Mouse (Mus musculus) telencephalon, adult 2 months (tissue): ENCODE measurements at regions not wholly inside any gene's neighbourhood (a gene's known extent, or its start where the extent isn't known, plus 50 kb on each side); places are given as distances from the start of the nearest gene placed in this dataset.
A peak's percentile ranks its signal among the peaks of the same experiment; 100 is the strongest.

Source experiments
- DNase-seq: peaks from one replicate; pipeline ENCODE4 v3.0.0-alpha.2; 2011; ENCODE audit warnings: low read depth, low spot score

DNA sequence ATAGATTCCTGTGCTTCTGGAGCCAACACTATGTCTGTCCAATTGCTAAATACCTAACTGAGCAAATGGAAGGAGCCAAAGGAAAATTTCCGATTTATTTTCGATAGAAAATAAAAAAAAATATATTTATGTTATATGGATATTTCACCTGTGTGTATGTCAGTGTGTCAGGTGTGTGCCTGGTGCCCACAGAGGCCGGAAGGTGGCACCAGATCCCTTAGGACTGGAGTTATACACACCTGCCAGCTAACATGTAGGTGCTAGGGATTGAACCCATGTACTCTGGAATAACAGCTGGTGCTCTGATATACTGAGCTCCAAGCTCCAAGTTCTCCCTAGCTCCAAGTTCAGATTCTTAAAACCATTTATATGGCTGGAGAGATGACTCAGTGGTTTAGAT lies 79.0 kb downstream of the Mfsd1 start:
- DNase-seq = no peak

DNA sequence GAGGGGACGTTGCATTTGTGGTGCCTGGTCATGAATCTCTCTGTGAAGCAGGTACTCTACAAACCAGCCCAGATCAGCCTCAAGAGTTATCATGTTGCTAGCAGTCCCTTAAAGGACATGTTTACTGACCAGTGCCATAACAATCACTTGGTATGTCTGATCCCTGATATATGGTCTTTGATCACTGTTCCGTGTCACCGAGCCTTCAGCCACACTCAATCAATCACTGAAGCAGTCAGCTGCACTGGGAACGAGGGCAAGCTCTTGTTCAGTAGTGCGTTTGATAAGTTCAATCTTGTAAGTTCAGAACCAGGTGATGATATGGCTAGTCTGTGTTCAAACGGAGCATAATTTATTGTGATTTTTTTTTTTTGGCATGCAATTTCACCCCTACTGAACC lies 126.8 kb downstream of the Mfsd1 start:
- no peak for DNase-seq

DNA sequence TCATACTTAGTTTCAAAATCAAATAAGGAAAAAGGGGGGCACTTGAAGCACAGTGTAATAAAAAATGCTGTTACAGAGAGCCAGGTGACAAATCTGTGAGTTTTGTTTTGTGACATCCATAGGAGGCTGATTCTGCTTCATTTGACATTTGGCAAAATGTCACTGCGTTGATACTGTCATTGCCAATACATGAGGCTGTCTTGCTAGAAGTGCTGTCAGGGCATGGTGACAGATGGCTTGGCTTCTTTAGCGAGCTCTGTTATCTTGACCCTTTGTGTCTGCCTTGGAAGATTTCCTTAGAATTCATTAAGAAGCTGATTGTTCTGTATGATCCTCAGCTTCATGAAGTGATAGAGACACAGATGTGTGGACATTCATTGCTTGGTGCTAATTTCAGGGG lies 129.2 kb downstream of the Mfsd1 start:
- no peak for DNase-seq

DNA sequence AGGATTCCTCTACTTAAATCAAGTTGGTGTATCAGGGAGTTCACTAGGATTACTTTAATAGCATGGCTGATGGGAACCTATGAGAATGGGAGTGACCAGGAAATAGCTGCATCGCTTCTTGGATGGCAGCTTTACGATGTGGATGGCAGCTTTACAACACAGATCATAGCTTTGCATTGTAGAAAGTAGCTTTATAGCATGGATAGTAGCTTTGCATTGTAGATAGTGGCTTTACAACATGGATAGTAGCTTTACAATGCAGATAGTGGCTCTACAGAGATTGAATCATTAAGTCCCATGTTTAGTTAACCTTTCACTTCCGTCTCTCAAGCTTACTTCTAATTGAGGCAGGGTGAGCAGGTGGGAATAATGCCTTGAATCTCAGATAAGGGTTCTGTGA lies 149.4 kb downstream of the Mfsd1 start:
- no peak for DNase-seq

DNA sequence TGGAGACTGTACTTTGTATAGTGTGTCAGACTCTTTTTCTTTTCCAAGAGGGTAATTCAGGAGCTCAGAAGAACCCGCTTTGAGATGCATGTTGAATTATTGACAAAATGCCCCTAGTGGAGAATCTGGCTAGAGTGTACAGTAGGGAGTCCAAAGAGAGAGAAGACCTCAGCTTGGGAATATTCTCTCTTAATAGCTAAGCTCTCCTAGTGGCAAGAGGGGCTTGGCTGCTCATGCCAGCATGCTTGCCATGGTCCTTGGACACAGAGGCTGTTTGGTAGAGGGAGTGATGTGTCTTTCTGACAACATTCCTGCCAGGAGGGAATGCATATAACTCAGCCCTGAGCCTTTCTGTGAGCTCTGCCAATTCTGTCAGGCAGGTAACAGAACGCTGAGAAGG lies 150.3 kb downstream of the Mfsd1 start:
- no peak for DNase-seq

DNA sequence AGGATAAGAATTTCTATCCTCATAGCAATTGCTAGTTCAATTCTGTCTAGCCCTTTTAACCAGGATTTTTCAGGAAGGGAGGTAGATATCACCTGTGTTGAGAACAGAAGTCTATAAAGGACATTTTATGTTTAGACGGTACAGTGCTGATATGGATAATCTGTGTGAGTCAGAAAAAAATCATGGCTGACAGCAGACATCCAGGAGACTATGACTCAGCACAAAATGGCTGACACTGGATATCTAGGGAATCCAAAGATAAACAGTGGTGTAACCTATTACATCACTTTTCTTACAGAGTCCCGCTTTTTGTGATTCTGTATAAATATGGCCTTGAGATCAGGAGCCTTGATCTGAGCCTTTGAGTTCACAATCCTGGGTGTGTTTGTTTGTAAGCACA lies 137.8 kb upstream of the Iqcj start:
- DNase-seq = no peak

DNA sequence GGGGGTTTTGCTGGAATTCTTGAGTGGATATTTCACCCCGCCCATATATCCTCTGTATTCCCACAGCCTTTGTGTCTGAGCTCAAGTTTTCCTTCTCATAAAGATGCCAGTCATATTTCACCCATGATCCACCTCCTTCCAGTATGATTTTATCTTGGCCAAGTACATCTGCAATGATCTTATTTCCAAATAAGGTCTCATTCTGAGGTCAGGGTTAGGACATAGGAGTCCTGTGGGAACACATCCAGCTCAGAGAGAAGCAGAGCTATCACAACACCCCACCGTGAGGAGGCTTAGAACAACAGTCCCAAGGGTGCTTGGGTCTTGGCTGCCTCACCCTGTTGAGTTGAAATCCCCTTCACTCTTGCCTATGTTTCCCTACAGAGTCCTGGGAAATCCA lies 123.4 kb upstream of the Iqcj start:
- no peak for DNase-seq

DNA sequence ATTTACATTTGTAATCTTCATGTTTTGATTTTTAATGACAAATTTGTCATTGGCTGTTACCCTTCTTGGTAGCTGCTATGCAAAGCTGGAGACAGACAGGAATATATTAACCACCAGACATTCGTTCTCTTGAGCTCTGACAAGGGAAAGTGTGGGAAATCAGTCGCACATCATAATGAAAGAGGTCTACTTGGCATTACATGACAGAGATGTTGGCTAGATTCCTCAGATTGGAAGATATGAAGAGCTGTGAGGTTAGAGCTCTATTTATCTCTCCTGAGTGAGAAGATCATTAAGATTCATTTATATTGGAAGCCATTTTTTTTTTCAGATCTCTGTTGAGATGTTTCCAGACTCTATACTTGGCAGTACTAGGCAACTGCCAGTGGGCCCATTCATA lies 118.6 kb upstream of the Iqcj start:
- peak; percentile 12 for DNase-seq

DNA sequence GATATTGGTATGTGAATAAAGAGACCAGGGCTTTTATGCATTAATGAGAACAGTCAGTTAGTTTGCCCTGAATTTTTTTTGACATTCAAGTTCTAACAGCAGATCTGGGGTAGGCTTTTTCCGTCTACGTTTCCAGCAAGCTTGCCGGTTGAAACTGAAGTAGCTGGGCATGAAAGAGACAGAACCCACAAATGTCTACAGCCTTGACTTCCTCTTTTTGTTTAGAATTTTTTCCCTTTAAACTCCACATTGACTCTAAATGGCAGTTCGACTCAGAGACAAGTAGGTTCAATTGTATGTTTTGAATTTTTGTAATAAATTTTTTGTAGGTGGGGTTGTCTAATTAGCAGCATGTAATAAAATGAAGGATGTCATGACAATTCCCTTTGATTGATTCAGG lies 109.8 kb upstream of the Iqcj start:
- DNase-seq = no peak

DNA sequence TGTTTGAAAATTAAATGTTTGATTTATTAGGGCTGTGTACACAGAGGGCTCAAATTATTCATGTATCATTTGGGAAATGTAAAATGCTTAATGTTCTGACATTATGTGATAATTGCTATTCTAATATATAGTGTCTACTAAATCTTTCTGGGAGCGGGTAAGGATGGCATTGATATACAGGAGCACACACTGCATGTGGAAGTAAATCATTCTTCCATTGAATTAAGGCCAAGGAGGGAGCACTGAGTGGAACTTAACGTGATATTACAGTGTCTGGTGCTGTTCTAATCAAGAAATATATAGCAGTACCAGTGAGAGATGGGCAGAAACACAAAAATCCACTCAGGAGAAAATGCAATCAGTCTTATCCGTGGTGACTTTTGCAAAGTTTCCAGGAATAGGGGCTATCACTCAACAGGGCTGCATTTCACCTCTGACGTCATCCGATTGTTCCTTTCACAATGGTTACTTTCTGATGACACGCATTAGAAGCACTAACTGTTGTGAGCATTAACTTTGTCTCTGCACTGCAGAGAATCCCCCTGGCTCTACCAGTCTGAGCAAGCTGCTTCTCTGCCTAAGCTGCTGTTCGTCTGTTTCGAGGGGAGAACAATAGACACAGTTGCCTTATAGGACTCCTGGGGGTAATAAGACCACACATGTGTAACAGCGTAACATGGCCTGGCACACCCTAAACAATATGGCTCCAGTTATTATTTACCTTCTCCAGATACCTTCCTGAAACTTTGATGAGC lies 85.0 kb upstream of the Iqcj start:
- no peak for DNase-seq

DNA sequence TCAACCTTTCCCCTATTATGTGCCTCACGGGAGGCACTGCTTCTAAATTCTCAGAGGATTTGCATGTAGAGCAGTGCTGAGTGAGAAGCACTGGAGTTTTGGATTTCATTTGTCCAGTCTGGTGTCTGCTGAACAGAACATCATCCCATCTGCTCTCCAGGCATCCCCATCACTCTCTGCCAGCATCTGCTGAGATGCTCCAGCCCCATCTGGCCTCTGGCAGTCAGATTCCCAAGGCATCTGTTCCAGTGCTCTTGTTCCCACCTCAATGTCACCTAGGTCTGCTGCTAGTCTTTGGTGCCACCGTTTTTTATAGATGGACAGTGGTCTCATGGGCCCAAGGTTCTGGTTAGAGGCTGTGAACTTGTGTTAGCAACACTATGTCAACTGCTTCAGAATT lies 63.9 kb upstream of the Iqcj start:
- DNase-seq = no peak

DNA sequence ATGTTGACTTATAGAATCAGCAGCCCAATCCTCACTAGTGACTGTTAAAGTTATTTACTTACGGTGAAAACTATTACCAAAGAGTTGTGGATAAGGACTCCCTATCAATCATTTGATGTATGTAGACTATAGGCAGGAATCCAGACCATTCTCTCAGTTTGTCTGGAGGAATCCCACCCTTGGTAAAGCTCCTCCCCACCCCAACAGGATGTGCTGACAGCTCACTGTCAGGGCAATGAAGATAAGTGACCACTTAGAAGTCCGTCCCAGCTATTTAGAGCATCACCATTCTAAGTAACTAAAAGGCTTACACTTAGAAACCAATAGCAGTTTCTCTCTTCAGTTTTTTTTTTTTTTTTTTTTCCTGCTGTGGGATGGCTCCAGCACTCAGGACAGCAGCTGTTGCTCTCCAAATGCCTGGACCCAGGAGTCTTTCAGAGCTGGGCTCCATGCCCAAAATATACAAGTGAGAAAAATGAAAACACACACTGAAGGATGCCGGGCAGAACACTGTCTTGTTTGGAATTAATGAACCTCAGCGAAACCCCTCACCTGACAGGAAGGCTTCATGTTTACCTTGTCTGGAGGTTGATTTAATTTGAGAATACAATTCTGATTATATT lies 58.9 kb upstream of the Iqcj start:
- DNase-seq = no peak
